In genomic region chr6:55791852-55792496, GRCm38 (mm10) we compare ENCODE assay signal across 10 mouse cellular contexts. TPM values are rescaled to one million over a fixed set of nuclear protein-coding genes. Genes with fewer than 3 reads are reported as not detected.
DNase-seq lines count a peak whose midpoint lies in the region; ATAC-seq and TF ChIP-seq lines count a peak whose summit lies in the region.
"Had no signal": no experiment of that assay in that cellular context is flagged by ENCODE, and none has a peak within 500 bp of the region (broad histone marks: within the 10 kb centered on the region; RNA-seq: fewer than 3 reads in every experiment).

No protein-coding gene starts in this region.

- TF ChIP-seq CTCF in lung, embryonic 14.5 days (IDR thresholded peaks at IDR 0.05; ENCODE audit: low read depth), result no peak

- no peaks in the 10 kb centered on the region for H3K27me3 ChIP-seq in lung, embryonic 14.5 days (ENCODE audit: insufficient read depth, low read length)
- H3K27me3 ChIP-seq in embryonic facial prominence, embryonic 13.5 days, result no peaks in the 10 kb centered on the region
- H3K27me3 ChIP-seq in stomach, embryonic 16.5 days (ENCODE audit: control insufficient read depth, insufficient read depth, low read length), result no peaks in the 10 kb centered on the region

- no peak for ATAC-seq in lung, embryonic 14.5 days (ENCODE audit: insufficient read depth)
- no peak for ATAC-seq in embryonic facial prominence, embryonic 13.5 days (ENCODE audit: insufficient number of reproducible peaks, insufficient read depth, low FRiP score, low TSS enrichment, low read depth)
- peak; percentile 64; the same call in 1 of the 2 replicates for ATAC-seq in stomach, embryonic 16.5 days (ENCODE audit: insufficient read depth, low FRiP score)
- no peak for ATAC-seq in CD4-positive, CD25-positive, alpha-beta regulatory T cell, adult 4 months
- ATAC-seq: lung, postnatal 0 days had no signal

- H3K9me3 ChIP-seq in lung, embryonic 14.5 days (ENCODE audit: low read depth, low read length), result no peaks in the 10 kb centered on the region
- no peaks in the 10 kb centered on the region for H3K9me3 ChIP-seq in embryonic facial prominence, embryonic 13.5 days
- no peaks in the 10 kb centered on the region for H3K9me3 ChIP-seq in stomach, embryonic 16.5 days (replicated peaks; ENCODE audit: control insufficient read depth, low read length)

- no peak overlapping the region for H3K9ac ChIP-seq in lung, embryonic 14.5 days
- no peak overlapping the region for H3K9ac ChIP-seq in embryonic facial prominence, embryonic 13.5 days
- no peak overlapping the region for H3K9ac ChIP-seq in stomach, embryonic 16.5 days (ENCODE audit: low read length)

- H3K27ac ChIP-seq in lung, embryonic 14.5 days (ENCODE audit: low read depth), result no peak overlapping the region
- H3K27ac ChIP-seq in embryonic facial prominence, embryonic 13.5 days, result peak overlapping the region; percentile 4; the same call in 1 of the 2 replicates
- no peak overlapping the region for H3K27ac ChIP-seq in stomach, embryonic 16.5 days (ENCODE audit: low read length)

- no peak overlapping the region for H3K4me2 ChIP-seq in lung, embryonic 14.5 days
- H3K4me2 ChIP-seq in embryonic facial prominence, embryonic 13.5 days, result no peak overlapping the region
- no peak overlapping the region for H3K4me2 ChIP-seq in stomach, embryonic 16.5 days (ENCODE audit: low read depth, low read length)

- H3K4me1 ChIP-seq in lung, embryonic 14.5 days (ENCODE audit: insufficient read depth), result no peaks in the 10 kb centered on the region
- H3K4me1 ChIP-seq in embryonic facial prominence, embryonic 13.5 days, result peaks cover 9% of the 10 kb centered on the region
- no peaks in the 10 kb centered on the region for H3K4me1 ChIP-seq in stomach, embryonic 16.5 days (ENCODE audit: control insufficient read depth, insufficient read depth, low read length)

- peak; percentile 2 for DNase-seq in lung, embryonic 14.5 days
- no peak for DNase-seq in lung, postnatal 25 days (ENCODE audit: low spot score)
- DNase-seq in large intestine, adult 2 months (ENCODE audit: low read depth, low spot score), result peak; percentile 27
- DNase-seq in gastrocnemius, postnatal 25 days, result no peak
- DNase-seq in spleen, adult 18-20 months, result no peak

- H3K4me3 ChIP-seq in lung, embryonic 14.5 days (ENCODE audit: low read depth, low read length), result no peak overlapping the region
- H3K4me3 ChIP-seq in embryonic facial prominence, embryonic 13.5 days, result no peak overlapping the region
- no peak overlapping the region for H3K4me3 ChIP-seq in stomach, embryonic 16.5 days (replicated peaks; ENCODE audit: low read length)

- WGBS in lung, embryonic 14.5 days, result 20% methylated on average over 6 of the region's 6 CpGs
- whole genome bisulfite sequencing in embryonic facial prominence, embryonic 13.5 days, result 19% methylated on average over 6 of the region's 6 CpGs
- 13% methylated on average over 6 of the region's 6 CpGs for WGBS in large intestine, adult 2 months
- 22% methylated on average over 6 of the region's 6 CpGs for WGBS in stomach, embryonic 16.5 days

- H3K36me3 ChIP-seq in lung, embryonic 14.5 days (ENCODE audit: insufficient read depth), result no peaks in the 10 kb centered on the region
- H3K36me3 ChIP-seq in embryonic facial prominence, embryonic 13.5 days, result no peaks in the 10 kb centered on the region
- no peaks in the 10 kb centered on the region for H3K36me3 ChIP-seq in stomach, embryonic 16.5 days (ENCODE audit: control insufficient read depth, insufficient read depth, low read length)

RNA-seq across cellular contexts. Expression of gene Itprid1, which starts 44.7 kb away (rescaled TPM):
- polyA plus RNA-seq in lung, embryonic 14.5 days (2014; fragmentation: Nextera tagmentation; extraction: Ambion mirVana), result not detected in 2 replicates
- 0.31 and 0.54 TPM in 2 replicates for polyA plus RNA-seq in embryonic facial prominence, embryonic 13.5 days (2015; fragmentation: Nextera tagmentation; extraction: Ambion mirVana)
- polyA plus RNA-seq in large intestine, adult 2 months (2012; rRNA removed), result 0.16 and 0.36 TPM in 2 replicates
- 0.40 and 0.71 TPM in 2 replicates for polyA plus RNA-seq in stomach, embryonic 16.5 days (2015; fragmentation: Nextera tagmentation; extraction: Ambion mirVana)
- not detected for polyA plus RNA-seq in CD4-positive, CD25-positive, alpha-beta regulatory T cell, adult 4 months (2017; shearing (Covaris generic))
- not detected for total RNA-seq in gastrocnemius, postnatal 25 days (2021)
- polyA plus RNA-seq: spleen, adult 2 months had no signal

Comparison
In these comparisons a context has a peak if more than half of its experiments do, and no peak if none do; other contexts are left out.
1. DNase-seq: peak in lung, embryonic 14.5 days (single experiment) and large intestine, adult 2 months (single experiment); none in lung, postnatal 25 days (single experiment), gastrocnemius, postnatal 25 days (single experiment) and spleen, adult 18-20 months (0 of 2).